Mouse (Mus musculus) heart, embryonic 14.5 days (tissue): ENCODE measurements at regions not wholly inside any gene's neighbourhood (a gene's known extent, or its start where the extent isn't known, plus 50 kb on each side); places are given as distances from the start of the nearest gene placed in this dataset.
"Not testable (repeated sequence)": the region's sequence is repeated elsewhere in the genome, so short reads cannot be mapped to it uniquely, and the experiment has no call there.

Experiments
- ATAC-seq: fragments of 200-750 bp; cut with Nextera tagmentation; 2 replicates; pipeline ENCODE4 v1.8.0; 2017; ENCODE audit warnings: low read depth, moderate TSS enrichment; ENCODE audit not compliant: insufficient number of reproducible peaks, insufficient read depth, low FRiP score
- H3K27ac ChIP-seq, 2 experiments: fragments of 200-500 bp in 1 of 2; fragments of 300-500 bp in 1 of 2; sonication (generic) in 1 of 2; replicated peaks in 1 of 2; 2 replicates each; pipeline ENCODE4 v1.5.1; 2012 to 2014; ENCODE audit warnings: low read depth in 2 of 2, low read length in 2 of 2, control low read depth in 1 of 2, mild to moderate bottlenecking in 1 of 2, mixed read lengths in 1 of 2; ENCODE audit not compliant: control insufficient read depth in 1 of 2, insufficient read depth in 1 of 2
- H3K27me3 ChIP-seq: fragments of 300-500 bp; sonication (generic); 2 replicates; pipeline ENCODE4 v1.6.1; 2014; ENCODE audit warnings: mild to moderate bottlenecking, low read length, control low read depth; ENCODE audit not compliant: control insufficient read depth, insufficient read depth
- H3K36me3 ChIP-seq: fragments of 300-500 bp; sonication (generic); 2 replicates; pipeline ENCODE4 v1.6.1; 2014; ENCODE audit warnings: mild to moderate bottlenecking, control low read depth, low read length, mixed read lengths; ENCODE audit not compliant: control insufficient read depth, insufficient read depth
- H3K4me1 ChIP-seq, 2 experiments: fragments of 200-500 bp in 1 of 2; fragments of 300-500 bp in 1 of 2; sonication (generic) in 1 of 2; 2 replicates each; pipeline ENCODE4 v1.6.1; 2012 to 2014; ENCODE audit warnings: low read length in 2 of 2, control low read depth in 1 of 2, mixed read lengths in 1 of 2; ENCODE audit not compliant: control insufficient read depth in 2 of 2, insufficient read depth in 2 of 2
- H3K4me2 ChIP-seq: fragments of 300-500 bp; sonication (generic); 2 replicates; pipeline ENCODE4 v1.6.1; 2014; ENCODE audit warnings: mild to moderate bottlenecking, low read length
- H3K4me3 ChIP-seq, 2 experiments: fragments of 200-500 bp in 1 of 2; fragments of 300-500 bp in 1 of 2; sonication (generic) in 1 of 2; 2 replicates each; pipeline ENCODE4 v1.5.1; 2012 to 2014; ENCODE audit warnings: low read length in 2 of 2, mild to moderate bottlenecking in 2 of 2, control low read depth in 1 of 2, low read depth in 1 of 2, moderate library complexity in 1 of 2; ENCODE audit not compliant: control insufficient read depth in 1 of 2, insufficient read depth in 1 of 2
- H3K9ac ChIP-seq: fragments of 300-500 bp; sonication (generic); 2 replicates; pipeline ENCODE4 v1.6.1; 2014; ENCODE audit warnings: mild to moderate bottlenecking, low read length
- H3K9me3 ChIP-seq: fragments of 300-500 bp; sonication (generic); 2 replicates; pipeline ENCODE4 v1.6.1; 2016; ENCODE audit warnings: low read length, control low read depth; ENCODE audit not compliant: control insufficient read depth
- WGBS: fragments of 180-500 bp; shearing (Covaris S2); extraction: QIAGEN DNeasy Blood & Tissue Kit; methylation state at CpG from one replicate; pipeline ENCODE4 v1.1.7; 2014; 5-methylcytosine and 5-hydroxymethylcytosine counted together

GRCm38 (mm10) chr5:12767383-12767782, 357.8 kb upstream of the Sema3a start:
- H3K36me3 ChIP-seq: no peaks in the 10 kb centered on the region
- H3K4me1 ChIP-seq: peaks cover 0 to 2% of the 10 kb centered on the region in 2 experiments; a peak in 1 of 4 replicates
- no peak for ATAC-seq
- no peak overlapping the region for H3K9ac ChIP-seq
- no peaks in the 10 kb centered on the region for H3K27me3 ChIP-seq
- H3K9me3 ChIP-seq: no peaks in the 10 kb centered on the region
- no peak overlapping the region for H3K4me2 ChIP-seq
- 65% methylated on average over 1 of the region's 1 CpGs for WGBS
- no peak overlapping the region for H3K4me3 ChIP-seq
- no peak overlapping the region for H3K27ac ChIP-seq

GRCm38 (mm10) chr5:12782681-12783080, 342.5 kb upstream of the Sema3a start:
- 86% methylated on average over 3 of the region's 3 CpGs for WGBS
- no peak overlapping the region for H3K4me3 ChIP-seq
- H3K36me3 ChIP-seq: no peaks in the 10 kb centered on the region
- no peaks in the 10 kb centered on the region for H3K4me1 ChIP-seq
- no peak overlapping the region for H3K27ac ChIP-seq
- H3K27me3 ChIP-seq: no peaks in the 10 kb centered on the region
- H3K4me2 ChIP-seq: no peak overlapping the region
- H3K9ac ChIP-seq: no peak overlapping the region
- 0 out of 2 replicates have a peak, but pooled peaks cover 4% of the 10 kb centered on the region for H3K9me3 ChIP-seq
- ATAC-seq: no peak

GRCm38 (mm10) chr5:12808729-12809128, 316.5 kb upstream of the Sema3a start:
- no peaks in the 10 kb centered on the region for H3K27me3 ChIP-seq
- H3K4me1 ChIP-seq: no peaks in the 10 kb centered on the region
- ATAC-seq: no peak
- no peak overlapping the region for H3K9ac ChIP-seq
- no peaks in the 10 kb centered on the region for H3K9me3 ChIP-seq
- H3K27ac ChIP-seq: no peak overlapping the region
- WGBS: 84% methylated on average over 1 of the region's 1 CpGs
- no peak overlapping the region for H3K4me3 ChIP-seq
- H3K36me3 ChIP-seq: no peaks in the 10 kb centered on the region
- no peak overlapping the region for H3K4me2 ChIP-seq

- no peaks in the 10 kb centered on the region for H3K4me1 ChIP-seq
- WGBS: 52% methylated on average over 2 of the region's 2 CpGs
- no peak overlapping the region for H3K27ac ChIP-seq
Observed at GRCm38 (mm10) chr5:12809884-12810283, 315.3 kb upstream of the Sema3a start.

GRCm38 (mm10) chr5:12847207-12847606, 278.0 kb upstream of the Sema3a start:
- not testable (repeated sequence) for H3K36me3 ChIP-seq, H3K27ac ChIP-seq, H3K4me3 ChIP-seq, H3K27me3 ChIP-seq, H3K4me1 ChIP-seq, H3K4me2 ChIP-seq, H3K9me3 ChIP-seq, H3K9ac ChIP-seq, ATAC-seq
- 74% methylated on average over 3 of the region's 3 CpGs for WGBS

More at GRCm38 (mm10) chr5:12809884-12810283, 315.3 kb upstream of the Sema3a start:
- Histone ChIP-seq H3K9me3 (no peaks in the 10 kb centered on the region), H3K27me3 (no peaks in the 10 kb centered on the region), H3K36me3 (no peaks in the 10 kb centered on the region), H3K4me2 (no peak overlapping the region), H3K4me3 (no peak overlapping the region), H3K9ac (no peak overlapping the region)
- no peak for ATAC-seq

GRCm38 (mm10) chr5:12856869-12857268, 268.3 kb upstream of the Sema3a start:
- H3K36me3 ChIP-seq: no peaks in the 10 kb centered on the region
- H3K27me3 ChIP-seq: no peaks in the 10 kb centered on the region
- no peak overlapping the region for H3K27ac ChIP-seq
- no peak overlapping the region for H3K4me2 ChIP-seq
- no peak overlapping the region for H3K4me3 ChIP-seq
- H3K9me3 ChIP-seq: no peaks in the 10 kb centered on the region
- ATAC-seq: no peak
- no peaks in the 10 kb centered on the region for H3K4me1 ChIP-seq
- no peak overlapping the region for H3K9ac ChIP-seq
- WGBS: 73% methylated on average over 2 of the region's 2 CpGs

- no peaks in the 10 kb centered on the region for H3K36me3 ChIP-seq
- no peak overlapping the region for H3K4me3 ChIP-seq
- H3K27ac ChIP-seq: no peak overlapping the region
- no peak overlapping the region for H3K4me2 ChIP-seq
- no peaks in the 10 kb centered on the region for H3K9me3 ChIP-seq
- ATAC-seq: no peak
- H3K27me3 ChIP-seq: no peaks in the 10 kb centered on the region
- H3K4me1 ChIP-seq: no peaks in the 10 kb centered on the region
- no peak overlapping the region for H3K9ac ChIP-seq
- 43% methylated on average over 3 of the region's 3 CpGs for WGBS
Observed at GRCm38 (mm10) chr5:12868355-12869217, 256.6 kb upstream of the Sema3a start.

GRCm38 (mm10) chr5:12872888-12873287, 252.3 kb upstream of the Sema3a start:
- Histone ChIP-seq H3K27ac (no peak overlapping the region), H3K4me2 (no peak overlapping the region), H3K4me3 (no peak overlapping the region), H3K27me3 (no peaks in the 10 kb centered on the region), H3K4me1 (no peaks in the 10 kb centered on the region), H3K36me3 (no peaks in the 10 kb centered on the region), H3K9me3 (no peaks in the 10 kb centered on the region), H3K9ac (no peak overlapping the region)
- WGBS: 87% methylated on average over 3 of the region's 3 CpGs
- no peak for ATAC-seq
